Mouse (Mus musculus) intestine, embryonic 15.5 days (tissue): ENCODE results near the gene Cwc22. TPM values are rescaled to one million over a fixed set of nuclear protein-coding genes. Genes with fewer than 3 reads are reported as not detected.

ENCODE experiments used
- ATAC-seq: fragments of 200-750 bp; cut with Nextera tagmentation; 2 replicates; pipeline ENCODE4 v1.8.0; 2017; ENCODE audit warnings: moderate TSS enrichment, moderate library complexity
- H3K27ac ChIP-seq: fragments of 300-500 bp; sonication (generic); 2 replicates; pipeline ENCODE4 v1.5.1; 2015; ENCODE audit warnings: mild to moderate bottlenecking, inconsistent platforms
- H3K27me3 ChIP-seq: fragments of 300-500 bp; sonication (generic); replicated peaks from 2 replicates; pipeline ENCODE4 v1.6.1; 2015; ENCODE audit warnings: inconsistent platforms
- H3K36me3 ChIP-seq: fragments of 300-500 bp; sonication (generic); 2 replicates; pipeline ENCODE4 v1.6.1; 2015; ENCODE audit warnings: inconsistent platforms
- H3K4me1 ChIP-seq: fragments of 300-500 bp; sonication (generic); replicated peaks from 2 replicates; pipeline ENCODE4 v1.6.1; 2015; ENCODE audit warnings: inconsistent platforms
- H3K4me2 ChIP-seq: fragments of 300-500 bp; sonication (generic); replicated peaks from 2 replicates; pipeline ENCODE4 v1.6.1; 2015; ENCODE audit warnings: mild to moderate bottlenecking, inconsistent platforms
- H3K4me3 ChIP-seq: fragments of 300-500 bp; sonication (generic); replicated peaks from 2 replicates; pipeline ENCODE4 v1.5.1; 2015; ENCODE audit warnings: inconsistent platforms
- H3K9ac ChIP-seq: fragments of 300-500 bp; sonication (generic); 2 replicates; pipeline ENCODE4 v1.6.1; 2015; ENCODE audit warnings: inconsistent platforms
- H3K9me3 ChIP-seq: fragments of 300-500 bp; sonication (generic); 2 replicates; pipeline ENCODE4 v1.6.1; 2016; ENCODE audit warnings: inconsistent platforms
- WGBS: fragments of 180-500 bp; shearing (Covaris S2); methylation state at CpG from one replicate; pipeline ENCODE4 v1.1.7; 2015; 5-methylcytosine and 5-hydroxymethylcytosine counted together
- polyA plus RNA-seq: library from polyadenylated mRNA; unstranded; fragments of >200 nt; fragmentation: Nextera tagmentation; extraction: Ambion mirVana; gene quantifications from 2 replicates; pipeline ENCODE4 v1.2.1, GENCODE M21; 2015

Cwc22 gene
- polyA plus RNA-seq, 1 experiment from 2014 or later, result 29.4 TPM

DNA sequence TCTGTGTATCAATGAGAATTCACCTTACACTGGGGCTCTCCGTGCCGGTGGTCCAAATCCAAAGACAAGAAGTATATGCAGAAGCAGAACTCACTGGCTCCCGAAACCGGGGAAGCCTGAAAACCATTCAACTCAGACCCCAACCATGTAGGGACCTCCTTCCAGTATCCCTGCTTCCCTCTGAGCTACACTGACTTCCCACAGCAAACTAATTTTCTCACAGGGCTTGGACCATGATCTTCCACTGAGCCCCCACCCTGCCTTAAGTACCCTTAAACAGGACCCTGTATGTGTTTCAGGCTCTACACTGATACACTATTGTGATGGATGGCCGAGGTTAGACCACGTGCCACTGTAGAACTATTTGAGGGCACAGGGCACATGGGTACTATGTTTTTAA lies 56.2 kb downstream of the Cwc22 start:
- no peak overlapping the region for H3K9ac ChIP-seq
- H3K9me3 ChIP-seq, result no peaks in the 10 kb centered on the region
- no peak overlapping the region for H3K27ac ChIP-seq
- peaks cover 7% of the 10 kb centered on the region; the same call in 1 of the 2 replicates for H3K36me3 ChIP-seq
- no peak for ATAC-seq
- 89% methylated on average over 6 of the region's 6 CpGs for WGBS
- H3K4me1 ChIP-seq, result no peaks in the 10 kb centered on the region
- no peak overlapping the region for H3K4me2 ChIP-seq
- H3K4me3 ChIP-seq, result no peak overlapping the region
- no peaks in the 10 kb centered on the region for H3K27me3 ChIP-seq

DNA sequence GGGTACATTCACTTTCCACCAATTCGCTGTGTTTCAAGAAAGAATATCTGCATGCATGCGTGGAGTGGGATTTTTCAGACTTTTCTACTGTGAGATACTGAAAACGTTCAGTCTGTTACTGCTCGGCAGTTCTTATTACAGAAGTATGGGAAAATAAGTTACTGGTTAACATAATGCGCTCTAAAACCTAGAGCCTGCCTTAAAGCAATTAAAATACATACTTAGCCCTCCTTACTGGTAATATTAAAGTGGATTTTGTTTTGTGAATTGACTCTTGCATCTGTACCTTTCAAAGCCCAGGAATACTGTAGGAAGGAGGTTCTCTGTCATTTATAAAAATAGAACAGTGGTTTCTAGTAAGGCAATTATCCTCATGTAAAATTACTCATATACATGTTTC lies 56.8 kb downstream of the Cwc22 start:
- no peak for ATAC-seq
- Histone ChIP-seq H3K27me3 (no peaks in the 10 kb centered on the region), H3K9me3 (no peaks in the 10 kb centered on the region), H3K4me3 (no peak overlapping the region), H3K4me1 (no peaks in the 10 kb centered on the region), H3K27ac (no peak overlapping the region), H3K4me2 (no peak overlapping the region), H3K9ac (no peak overlapping the region), H3K36me3 (0 out of 2 replicates have a peak, but pooled peaks cover 2% of the 10 kb centered on the region)
- 94% methylated on average over 5 of the region's 5 CpGs for WGBS

DNA sequence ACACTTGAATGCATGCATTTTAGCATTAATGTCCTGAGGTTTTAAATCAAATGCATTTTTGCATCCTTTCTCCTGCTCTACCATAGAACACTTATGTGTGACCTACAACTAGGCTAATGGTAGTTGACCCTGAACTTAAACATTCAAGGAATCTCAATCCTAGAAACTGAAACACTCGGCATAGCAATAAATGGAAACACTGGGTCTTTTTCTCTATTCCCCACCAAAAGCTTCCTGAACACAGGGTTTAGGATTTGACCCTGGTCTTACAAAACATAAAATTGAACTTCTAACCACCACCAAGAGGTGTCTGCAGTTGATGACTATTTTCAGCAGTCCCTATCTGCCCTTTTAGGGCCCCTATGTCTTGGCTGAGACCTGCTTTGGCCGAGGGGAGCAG lies 57.3 kb downstream of the Cwc22 start:
- H3K4me2 ChIP-seq, result no peak overlapping the region
- no peak overlapping the region for H3K9ac ChIP-seq
- H3K9me3 ChIP-seq, result no peaks in the 10 kb centered on the region
- no peak overlapping the region for H3K4me3 ChIP-seq
- no peak for ATAC-seq
- no peaks in the 10 kb centered on the region for H3K27me3 ChIP-seq
- H3K27ac ChIP-seq, result no peak overlapping the region
- H3K4me1 ChIP-seq, result no peaks in the 10 kb centered on the region
- H3K36me3 ChIP-seq, result no peaks in the 10 kb centered on the region
- WGBS, result 75% methylated on average over 2 of the region's 2 CpGs

DNA sequence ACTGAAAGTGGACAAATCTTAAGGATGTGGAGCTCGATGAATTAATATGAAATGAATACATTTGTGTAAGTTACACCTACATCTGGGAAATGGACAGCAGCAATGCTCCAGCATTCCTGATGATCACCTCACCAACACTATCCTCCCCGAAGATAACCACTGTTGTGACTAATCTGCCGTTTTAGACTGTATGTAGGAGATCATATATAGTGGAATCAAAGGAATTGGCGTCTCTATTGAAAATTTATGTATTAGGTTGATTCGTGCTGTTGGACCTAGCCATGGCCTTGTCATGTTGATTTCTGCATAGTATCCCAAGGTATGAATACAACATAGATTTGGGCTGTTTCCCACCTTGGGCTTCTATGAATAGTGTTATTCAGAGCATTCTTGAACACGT lies 58.1 kb downstream of the Cwc22 start:
- WGBS, result 88% methylated on average over 6 of the region's 6 CpGs
- Histone ChIP-seq H3K36me3 (no peaks in the 10 kb centered on the region), H3K4me3 (no peak overlapping the region), H3K27ac (no peak overlapping the region), H3K4me2 (no peak overlapping the region), H3K9ac (no peak overlapping the region), H3K27me3 (no peaks in the 10 kb centered on the region), H3K9me3 (no peaks in the 10 kb centered on the region), H3K4me1 (no peaks in the 10 kb centered on the region)
- no peak for ATAC-seq

DNA sequence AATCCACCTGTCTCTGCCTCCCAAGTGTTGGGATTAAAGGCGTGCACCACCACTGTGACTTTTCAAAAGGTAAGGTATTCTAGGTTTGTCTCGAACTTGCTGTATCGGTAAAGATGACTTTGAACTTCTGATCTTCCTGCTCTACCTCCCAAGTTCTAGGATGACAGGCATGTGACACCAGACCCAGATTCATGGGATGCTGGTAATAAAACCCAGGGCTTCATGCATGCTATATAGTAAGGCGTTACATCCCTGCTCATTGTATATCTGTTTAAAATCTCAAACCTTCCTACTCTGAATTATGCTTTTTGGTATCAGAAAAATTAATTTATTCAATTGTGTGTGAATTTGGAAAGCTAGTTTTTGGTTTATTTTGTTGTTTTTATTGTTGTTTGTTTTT lies 59.0 kb downstream of the Cwc22 start:
- ATAC-seq, result no peak
- no peak overlapping the region for H3K27ac ChIP-seq
- no peaks in the 10 kb centered on the region for H3K9me3 ChIP-seq
- no peak overlapping the region for H3K4me2 ChIP-seq
- no peaks in the 10 kb centered on the region for H3K27me3 ChIP-seq
- H3K4me3 ChIP-seq, result no peak overlapping the region
- H3K4me1 ChIP-seq, result no peaks in the 10 kb centered on the region
- H3K36me3 ChIP-seq, result no peaks in the 10 kb centered on the region
- no peak overlapping the region for H3K9ac ChIP-seq
- WGBS, result 94% methylated on average over 4 of the region's 4 CpGs

DNA sequence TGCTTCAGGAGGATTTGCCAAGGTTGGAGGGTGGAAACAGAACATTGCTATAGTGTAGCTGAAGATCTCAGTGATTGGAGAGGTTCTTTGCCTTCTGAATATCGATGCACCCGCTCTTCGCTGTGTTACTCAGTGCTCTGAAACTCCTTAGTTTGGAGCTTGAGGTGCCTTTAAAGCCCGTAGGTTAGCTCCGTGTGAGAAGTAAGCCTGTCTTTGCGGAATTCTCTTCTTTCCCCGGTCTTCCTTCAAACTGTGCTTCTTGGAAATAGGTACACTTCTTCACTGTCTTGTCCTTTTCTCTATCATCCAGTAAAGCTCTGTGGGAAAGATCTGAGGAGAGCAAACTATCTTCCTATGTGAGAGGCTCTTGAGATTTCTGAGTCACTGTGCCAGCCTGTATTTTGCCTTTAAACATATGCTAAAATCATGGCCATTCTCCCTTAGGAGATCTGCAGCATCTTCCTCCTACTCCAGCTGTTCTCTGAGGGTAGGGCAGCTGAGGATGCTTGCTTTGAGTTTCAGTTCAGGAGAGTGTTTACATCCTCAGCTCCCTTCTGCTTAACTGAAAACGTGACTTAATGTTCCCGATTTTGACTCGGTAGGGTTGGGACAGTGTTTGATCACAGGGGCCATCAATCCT lies 60.6 kb downstream of the Cwc22 start:
- H3K27ac ChIP-seq, result no peak overlapping the region
- H3K27me3 ChIP-seq, result no peaks in the 10 kb centered on the region
- H3K9me3 ChIP-seq, result no peaks in the 10 kb centered on the region
- H3K36me3 ChIP-seq, result no peaks in the 10 kb centered on the region
- ATAC-seq, result no peak
- no peak overlapping the region for H3K4me2 ChIP-seq
- WGBS, result 79% methylated on average over 10 of the region's 10 CpGs
- H3K9ac ChIP-seq, result no peak overlapping the region
- no peak overlapping the region for H3K4me3 ChIP-seq
- H3K4me1 ChIP-seq, result no peaks in the 10 kb centered on the region

DNA sequence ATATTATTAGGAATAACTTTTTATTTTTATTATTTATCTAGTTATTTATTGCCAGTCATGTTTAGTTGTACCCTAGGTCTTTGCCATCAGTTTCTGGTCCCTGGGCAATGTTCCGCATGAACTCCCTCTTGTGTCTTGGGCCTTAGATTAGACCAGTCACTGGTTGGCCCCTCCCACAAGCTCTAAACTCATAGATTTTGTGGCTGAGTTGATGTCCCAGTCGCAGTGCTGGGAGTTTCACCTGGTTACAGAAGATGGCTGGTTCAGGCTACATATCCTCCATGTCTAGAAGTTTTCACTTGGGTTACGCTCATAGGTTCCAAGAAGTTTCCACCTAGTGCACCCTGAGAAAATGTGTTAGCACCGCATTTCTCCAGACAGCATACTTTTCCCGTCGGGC lies 61.1 kb downstream of the Cwc22 start:
- H3K9me3 ChIP-seq, result no peaks in the 10 kb centered on the region
- no peaks in the 10 kb centered on the region for H3K27me3 ChIP-seq
- H3K4me2 ChIP-seq, result no peak overlapping the region
- 91% methylated on average over 6 of the region's 6 CpGs for WGBS
- ATAC-seq, result no peak
- no peaks in the 10 kb centered on the region for H3K4me1 ChIP-seq
- no peaks in the 10 kb centered on the region for H3K36me3 ChIP-seq
- no peak overlapping the region for H3K4me3 ChIP-seq
- H3K27ac ChIP-seq, result no peak overlapping the region
- no peak overlapping the region for H3K9ac ChIP-seq

DNA sequence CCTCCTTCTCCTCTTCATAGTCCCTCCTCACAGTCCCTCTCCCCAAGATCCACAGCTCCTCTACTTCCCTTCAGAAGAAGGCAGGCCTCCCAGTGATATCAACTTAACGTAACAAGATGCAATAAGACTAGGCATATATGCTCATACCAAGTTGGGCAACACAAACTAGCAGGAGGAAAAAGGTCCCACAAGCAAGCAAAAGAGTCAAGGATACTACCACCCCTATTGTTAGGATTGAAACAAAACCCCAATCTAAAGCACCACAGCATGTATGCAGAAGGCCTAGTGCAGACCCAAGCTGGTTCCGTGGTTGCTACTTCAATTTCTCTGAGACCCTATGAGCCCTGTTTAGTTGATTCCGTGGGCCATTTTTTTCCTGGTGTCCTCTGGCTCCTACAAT lies 61.7 kb downstream of the Cwc22 start:
- H3K27me3 ChIP-seq, result no peaks in the 10 kb centered on the region
- no peak overlapping the region for H3K4me2 ChIP-seq
- no peaks in the 10 kb centered on the region for H3K9me3 ChIP-seq
- no peak overlapping the region for H3K4me3 ChIP-seq
- H3K4me1 ChIP-seq, result no peaks in the 10 kb centered on the region
- ATAC-seq, result no peak
- no peak overlapping the region for H3K9ac ChIP-seq
- no peaks in the 10 kb centered on the region for H3K36me3 ChIP-seq
- WGBS, result 86% methylated on average over 3 of the region's 3 CpGs
- no peak overlapping the region for H3K27ac ChIP-seq

DNA sequence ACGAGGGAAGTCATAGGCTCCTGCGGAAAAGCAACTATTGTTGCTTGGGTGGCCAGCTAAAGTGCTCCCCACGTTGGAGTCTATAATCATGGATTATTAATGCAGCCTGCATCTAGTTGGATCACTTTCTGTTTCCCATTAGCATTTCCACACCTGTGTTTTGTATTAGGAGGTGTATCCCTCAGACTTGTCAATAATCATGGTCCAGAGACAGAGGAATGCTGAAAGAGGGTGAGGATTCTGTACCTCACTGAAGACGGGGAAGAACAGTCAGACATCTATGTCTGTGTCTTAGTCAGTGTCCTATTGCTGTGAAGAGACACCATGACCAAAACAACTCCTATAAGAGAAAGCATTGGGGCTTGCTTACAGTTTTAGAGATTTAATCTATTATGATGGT lies 63.2 kb downstream of the Cwc22 start:
- H3K9ac ChIP-seq, result no peak overlapping the region
- H3K4me2 ChIP-seq, result no peak overlapping the region
- no peak for ATAC-seq
- no peaks in the 10 kb centered on the region for H3K9me3 ChIP-seq
- no peaks in the 10 kb centered on the region for H3K27me3 ChIP-seq
- H3K4me1 ChIP-seq, result no peaks in the 10 kb centered on the region
- H3K27ac ChIP-seq, result no peak overlapping the region
- H3K36me3 ChIP-seq, result no peaks in the 10 kb centered on the region
- no peak overlapping the region for H3K4me3 ChIP-seq
- WGBS, result 89% methylated on average over 4 of the region's 4 CpGs

DNA sequence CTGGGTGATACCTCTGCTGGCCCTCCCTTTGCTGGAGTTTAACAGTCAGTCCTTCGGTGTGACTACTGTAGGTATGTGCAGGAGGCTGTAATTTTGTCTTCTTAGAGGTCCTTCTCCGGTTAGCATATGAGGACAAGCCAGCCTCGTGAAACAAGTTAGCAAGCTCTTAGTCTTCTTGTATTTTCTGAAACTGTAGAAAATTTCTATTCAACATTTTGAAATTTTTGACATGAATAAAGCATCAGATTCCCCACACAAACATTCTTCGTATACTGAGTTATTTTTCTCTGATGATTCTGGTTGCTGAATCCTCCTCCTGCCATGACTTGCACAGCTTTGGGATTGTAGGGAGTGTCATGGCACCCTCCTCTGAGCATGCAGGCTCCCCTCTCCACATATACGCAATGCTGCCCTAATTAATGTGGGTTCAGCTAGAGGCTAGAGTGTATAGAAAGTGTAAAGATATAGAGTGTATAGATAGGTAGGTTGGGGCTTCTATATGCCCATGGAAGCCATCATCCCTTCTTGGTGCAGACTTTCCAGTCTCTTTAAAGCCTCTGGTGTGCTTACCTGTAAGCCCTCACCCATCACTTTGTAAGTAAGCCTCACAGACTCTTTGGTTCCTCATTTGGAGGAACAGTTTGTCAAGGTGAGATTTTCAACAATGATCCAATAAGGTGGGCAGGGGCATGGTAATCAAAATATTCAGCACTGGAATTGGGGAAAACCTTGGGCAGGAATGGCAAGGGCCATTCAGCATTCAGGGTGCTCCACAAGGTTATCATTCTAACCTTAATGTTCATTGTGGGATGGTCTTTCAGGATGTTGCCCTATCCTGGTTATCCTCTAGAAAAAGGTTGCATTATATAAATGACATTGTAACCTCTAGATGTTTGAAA lies 64.6 kb downstream of the Cwc22 start:
- Histone ChIP-seq H3K27me3 (no peaks in the 10 kb centered on the region), H3K9ac (no peak overlapping the region), H3K27ac (no peak overlapping the region), H3K4me1 (no peaks in the 10 kb centered on the region), H3K4me3 (no peak overlapping the region), H3K36me3 (no peaks in the 10 kb centered on the region), H3K4me2 (no peak overlapping the region), H3K9me3 (no peaks in the 10 kb centered on the region)
- WGBS, result 82% methylated on average over 5 of the region's 5 CpGs
- no peak for ATAC-seq

DNA sequence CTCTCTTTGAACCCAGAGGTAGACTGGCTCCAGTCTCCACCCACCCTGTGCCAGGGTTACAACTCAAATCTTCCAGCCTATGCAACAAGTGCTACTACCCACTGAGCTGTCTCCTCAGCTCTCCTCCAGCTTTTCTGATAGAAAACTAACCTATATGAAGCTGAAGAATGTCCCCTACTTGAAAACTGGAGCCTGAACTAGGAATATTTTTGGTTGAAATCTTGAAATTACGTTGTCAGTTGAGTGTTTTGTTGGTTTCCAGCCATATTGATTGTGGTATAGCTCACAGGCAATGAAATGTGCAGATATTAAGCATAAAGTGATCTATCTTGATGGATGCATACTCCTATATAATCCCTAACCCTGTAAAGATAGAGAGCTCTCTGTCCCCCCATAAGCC lies 65.8 kb downstream of the Cwc22 start:
- H3K9ac ChIP-seq, result no peak overlapping the region
- 71% methylated on average over 1 of the region's 1 CpGs for WGBS
- H3K36me3 ChIP-seq, result no peaks in the 10 kb centered on the region
- H3K27me3 ChIP-seq, result no peaks in the 10 kb centered on the region
- H3K4me1 ChIP-seq, result no peaks in the 10 kb centered on the region
- no peak for ATAC-seq
- H3K4me2 ChIP-seq, result no peak overlapping the region
- H3K27ac ChIP-seq, result no peak overlapping the region
- no peaks in the 10 kb centered on the region for H3K9me3 ChIP-seq
- no peak overlapping the region for H3K4me3 ChIP-seq

DNA sequence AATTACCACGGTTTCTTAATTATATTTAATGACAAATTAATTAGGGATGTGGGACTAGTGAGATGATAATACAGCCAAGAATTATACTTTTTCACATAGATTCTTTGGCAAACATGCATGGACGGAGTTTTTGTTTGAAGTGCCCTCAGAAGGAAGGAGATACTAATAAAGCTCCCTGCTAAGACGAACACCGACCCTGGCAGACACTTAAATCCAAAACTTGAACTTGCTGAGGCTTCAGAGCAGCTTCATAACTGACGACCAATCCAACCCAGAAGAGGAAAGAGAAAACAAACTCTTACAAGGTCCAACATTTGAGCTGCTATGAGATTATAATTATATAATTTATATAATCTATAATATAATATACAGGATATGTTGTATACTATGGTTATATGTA lies 66.4 kb downstream of the Cwc22 start:
- Histone ChIP-seq H3K4me2 (no peak overlapping the region), H3K27ac (no peak overlapping the region), H3K36me3 (no peaks in the 10 kb centered on the region), H3K4me3 (no peak overlapping the region), H3K4me1 (no peaks in the 10 kb centered on the region), H3K9ac (no peak overlapping the region), H3K9me3 (no peaks in the 10 kb centered on the region), H3K27me3 (no peaks in the 10 kb centered on the region)
- 74% methylated on average over 5 of the region's 5 CpGs for WGBS
- ATAC-seq, result no peak
